Mouse (Mus musculus) heart, embryonic 11.5 days (tissue): Measurements from ENCODE around the gene LTO1. TPM values are rescaled to one million over a fixed set of nuclear protein-coding genes. Genes with fewer than 3 reads are reported as not detected.

Source experiments
- ATAC-seq: fragments of 200-750 bp; cut with Nextera tagmentation; replicated peaks from 2 replicates; pipeline ENCODE4 v1.8.0; 2017; ENCODE audit warnings: moderate library complexity; ENCODE audit not compliant: insufficient number of reproducible peaks, low FRiP score, low TSS enrichment
- H3K27ac ChIP-seq: fragments of 300-500 bp; sonication (generic); 2 replicates; pipeline ENCODE4 v1.5.1; 2014; ENCODE audit warnings: mild to moderate bottlenecking, low read depth, low read length
- H3K27me3 ChIP-seq: fragments of 300-500 bp; sonication (generic); 2 replicates; pipeline ENCODE4 v1.6.1; 2014; ENCODE audit warnings: mild to moderate bottlenecking, low read length, mixed read lengths; ENCODE audit not compliant: control insufficient read depth, insufficient read depth
- H3K36me3 ChIP-seq: fragments of 300-500 bp; sonication (generic); 2 replicates; pipeline ENCODE4 v1.6.1; 2014; ENCODE audit warnings: mild to moderate bottlenecking, low read length, moderate library complexity, mixed read lengths; ENCODE audit not compliant: control insufficient read depth, insufficient read depth
- H3K4me1 ChIP-seq: fragments of 300-500 bp; sonication (generic); 2 replicates; pipeline ENCODE4 v1.6.1; 2014; ENCODE audit warnings: low read length; ENCODE audit not compliant: control insufficient read depth, insufficient read depth
- H3K4me2 ChIP-seq: fragments of 300-500 bp; sonication (generic); 2 replicates; pipeline ENCODE4 v1.6.1; 2014; ENCODE audit warnings: mild to moderate bottlenecking, moderate library complexity
- H3K4me3 ChIP-seq: fragments of 300-500 bp; sonication (generic); 2 replicates; pipeline ENCODE4 v1.5.1; 2014; ENCODE audit warnings: low read depth, low read length
- H3K9ac ChIP-seq: fragments of 300-500 bp; sonication (generic); 2 replicates; pipeline ENCODE4 v1.6.1; 2014; ENCODE audit warnings: mild to moderate bottlenecking, low read depth, low read length, moderate library complexity
- H3K9me3 ChIP-seq: fragments of 300-500 bp; sonication (generic); replicated peaks from 2 replicates; pipeline ENCODE4 v1.6.1; 2016; ENCODE audit warnings: low read length; ENCODE audit not compliant: control insufficient read depth
- WGBS: fragments of 180-500 bp; shearing (Covaris S2); extraction: QIAGEN DNeasy Blood & Tissue Kit; methylation state at CpG from one replicate; pipeline ENCODE4 v1.1.7; 2014; ENCODE audit not compliant: insufficient replicate concordance; 5-methylcytosine and 5-hydroxymethylcytosine counted together
- polyA plus RNA-seq: library from polyadenylated mRNA; unstranded; fragments of >200 nt; fragmentation: Nextera tagmentation; extraction: Ambion mirVana; gene quantifications from 2 replicates; pipeline ENCODE4 v1.2.1, GENCODE M21; 2014

Gene LTO1
- polyA plus RNA-seq, 1 experiment from 2014 or later, result 17.1 TPM

- H3K4me2 ChIP-seq, result no peak overlapping the region
- H3K9ac ChIP-seq, result no peak overlapping the region
- no peaks in the 10 kb centered on the region for H3K36me3 ChIP-seq
- 71% methylated on average over 4 of the region's 4 CpGs for WGBS
- no peak overlapping the region for H3K27ac ChIP-seq
- ATAC-seq, result no peak
- no peaks in the 10 kb centered on the region for H3K27me3 ChIP-seq
- no peaks in the 10 kb centered on the region for H3K9me3 ChIP-seq
- no peaks in the 10 kb centered on the region; the same call in 1 of the 2 replicates for H3K4me1 ChIP-seq
- no peak overlapping the region for H3K4me3 ChIP-seq
These were observed 49.4 kb downstream of the LTO1 start for GRCm38 (mm10) chr7:144964316-144964715.

- H3K36me3 ChIP-seq, result no peaks in the 10 kb centered on the region
- WGBS, result 73% methylated on average over 5 of the region's 5 CpGs
- no peak for ATAC-seq
- H3K4me1 ChIP-seq, result no peaks in the 10 kb centered on the region
- no peaks in the 10 kb centered on the region for H3K9me3 ChIP-seq
- no peaks in the 10 kb centered on the region for H3K27me3 ChIP-seq
- H3K4me2 ChIP-seq, result no peak overlapping the region
- H3K9ac ChIP-seq, result no peak overlapping the region
- no peak overlapping the region for H3K4me3 ChIP-seq
- H3K27ac ChIP-seq, result no peak overlapping the region
These were observed 51.0 kb downstream of the LTO1 start for GRCm38 (mm10) chr7:144965893-144966292.

GRCm38 (mm10) chr7:144970997-144971768, 56.3 kb downstream of the LTO1 start:
- no peak for ATAC-seq

GRCm38 (mm10) chr7:144971769-144972168, 56.9 kb downstream of the LTO1 start:
- 30% methylated on average over 2 of the region's 2 CpGs for WGBS
- Histone ChIP-seq H3K27me3 (no peaks in the 10 kb centered on the region; the same call in 1 of the 2 replicates), H3K4me1 (no peaks in the 10 kb centered on the region), H3K4me2 (no peak overlapping the region), H3K4me3 (no peak overlapping the region), H3K27ac (no peak overlapping the region), H3K36me3 (no peaks in the 10 kb centered on the region), H3K9me3 (no peaks in the 10 kb centered on the region), H3K9ac (no peak overlapping the region)
- 0 out of 2 replicates have a peak, but pooled peaks have one; percentile 10 for ATAC-seq

More at GRCm38 (mm10) chr7:144970997-144971768, 56.3 kb downstream of the LTO1 start:
- Histone ChIP-seq H3K4me1 (no peaks in the 10 kb centered on the region), H3K4me2 (no peak overlapping the region), H3K4me3 (no peak overlapping the region), H3K27ac (no peak overlapping the region), H3K36me3 (no peaks in the 10 kb centered on the region), H3K9ac (no peak overlapping the region), H3K27me3 (no peaks in the 10 kb centered on the region; the same call in 1 of the 2 replicates), H3K9me3 (no peaks in the 10 kb centered on the region)
- 63% methylated on average over 8 of the region's 8 CpGs for WGBS

- no peaks in the 10 kb centered on the region for H3K4me1 ChIP-seq
These were observed 58.6 kb downstream of the LTO1 start for GRCm38 (mm10) chr7:144973461-144973860.

GRCm38 (mm10) chr7:144977121-144977520, 62.2 kb downstream of the LTO1 start:
- H3K9ac ChIP-seq, result no peak overlapping the region
- ATAC-seq, result no peak

More at GRCm38 (mm10) chr7:144973461-144973860, 58.6 kb downstream of the LTO1 start:
- ATAC-seq, result no peak
- no peaks in the 10 kb centered on the region for H3K36me3 ChIP-seq
- 62% methylated on average over 8 of the region's 8 CpGs for WGBS
- H3K9me3 ChIP-seq, result no peaks in the 10 kb centered on the region
- H3K27ac ChIP-seq, result no peak overlapping the region
- H3K9ac ChIP-seq, result no peak overlapping the region
- no peak overlapping the region for H3K4me3 ChIP-seq
- H3K4me2 ChIP-seq, result no peak overlapping the region
- H3K27me3 ChIP-seq, result no peaks in the 10 kb centered on the region; the same call in 1 of the 2 replicates

GRCm38 (mm10) chr7:144979814-144980213, 64.9 kb downstream of the LTO1 start:
- H3K9ac ChIP-seq, result no peak overlapping the region
- H3K4me2 ChIP-seq, result no peak overlapping the region
- no peaks in the 10 kb centered on the region for H3K27me3 ChIP-seq
- WGBS, result 66% methylated on average over 5 of the region's 5 CpGs
- H3K4me1 ChIP-seq, result no peaks in the 10 kb centered on the region
- no peaks in the 10 kb centered on the region for H3K9me3 ChIP-seq
- H3K36me3 ChIP-seq, result no peaks in the 10 kb centered on the region
- ATAC-seq, result no peak
- H3K4me3 ChIP-seq, result no peak overlapping the region
- no peak overlapping the region for H3K27ac ChIP-seq

More at GRCm38 (mm10) chr7:144977121-144977520, 62.2 kb downstream of the LTO1 start:
- no peaks in the 10 kb centered on the region for H3K36me3 ChIP-seq
- no peaks in the 10 kb centered on the region for H3K4me1 ChIP-seq
- no peak overlapping the region for H3K4me3 ChIP-seq
- no peaks in the 10 kb centered on the region for H3K27me3 ChIP-seq
- no peaks in the 10 kb centered on the region for H3K9me3 ChIP-seq
- H3K27ac ChIP-seq, result no peak overlapping the region
- 65% methylated on average over 2 of the region's 2 CpGs for WGBS
- no peak overlapping the region for H3K4me2 ChIP-seq
